Mouse (Mus musculus) hindbrain, postnatal 0 days (tissue): ENCODE results near the gene Sh3gl2. TPM values are rescaled to one million over a fixed set of nuclear protein-coding genes. Genes with fewer than 3 reads are reported as not detected.

Source experiments
- ATAC-seq: fragments of 200-750 bp; cut with Nextera tagmentation; 2 replicates; pipeline ENCODE4 v1.8.0; 2017; ENCODE audit warnings: mild to moderate bottlenecking, moderate TSS enrichment, moderate library complexity
- DNase-seq: peaks from one replicate; pipeline ENCODE4 v3.0.0-alpha.2; 2015; ENCODE audit warnings: low spot score
- H3K27ac ChIP-seq: fragments of 300-500 bp; sonication (generic); 2 replicates; pipeline ENCODE4 v1.5.1; 2014; ENCODE audit warnings: mild to moderate bottlenecking
- H3K27me3 ChIP-seq: fragments of 300-500 bp; sonication (generic); 2 replicates; pipeline ENCODE4 v1.6.1; 2014; ENCODE audit warnings: low read length, mixed read lengths; ENCODE audit not compliant: insufficient read depth
- H3K36me3 ChIP-seq: fragments of 300-500 bp; sonication (generic); 2 replicates; pipeline ENCODE4 v1.6.1; 2014; ENCODE audit warnings: low read length, mixed read lengths; ENCODE audit not compliant: insufficient read depth
- H3K4me1 ChIP-seq: fragments of 300-500 bp; sonication (generic); 2 replicates; pipeline ENCODE4 v1.6.1; 2014; ENCODE audit warnings: antibody characterized with exemption, low read length, mixed read lengths; ENCODE audit not compliant: insufficient read depth
- H3K4me2 ChIP-seq: fragments of 300-500 bp; sonication (generic); 2 replicates; pipeline ENCODE4 v1.6.1; 2014; ENCODE audit warnings: low read depth, mild to moderate bottlenecking, low read length, moderate library complexity, mixed read lengths
- H3K4me3 ChIP-seq: fragments of 300-500 bp; sonication (generic); 2 replicates; pipeline ENCODE4 v1.5.1; 2014; ENCODE audit warnings: low read length
- H3K9ac ChIP-seq: fragments of 300-500 bp; sonication (generic); replicated peaks from 2 replicates; pipeline ENCODE4 v1.6.1; 2014; ENCODE audit warnings: mild to moderate bottlenecking, low read length, moderate library complexity, mixed read lengths
- H3K9me3 ChIP-seq: fragments of 300-500 bp; sonication (generic); 2 replicates; pipeline ENCODE4 v1.6.1; 2016; ENCODE audit warnings: low read length, mixed read lengths
- CTCF ChIP-seq: IDR thresholded peaks from 2 replicates; pipeline ENCODE4 v1.5.1; 2016; ENCODE audit warnings: antibody characterized with exemption, control low read depth, low read depth
- whole genome bisulfite sequencing: fragments of 180-500 bp; shearing (Covaris S2); extraction: QIAGEN DNeasy Blood & Tissue Kit; methylation state at CpG from one replicate; pipeline ENCODE4 v1.1.7; 2014; 5-methylcytosine and 5-hydroxymethylcytosine counted together
- polyA plus RNA-seq: library from polyadenylated mRNA; unstranded; fragments of >200 nt; fragmentation: Nextera tagmentation; extraction: Ambion mirVana; gene quantifications from 2 replicates; pipeline ENCODE4 v1.2.1, GENCODE M21; 2015
- total RNA-seq: library from RNA; depleted of rRNA; stranded (reverse); fragments of >200 nt; gene quantifications from 2 replicates; pipeline ENCODE4 v1.2.3, GENCODE M21; 2014

The Sh3gl2 gene
- total and polyA plus RNA-seq, 2 experiments from 2014 or later: 41.9 to 129 TPM

DNA sequence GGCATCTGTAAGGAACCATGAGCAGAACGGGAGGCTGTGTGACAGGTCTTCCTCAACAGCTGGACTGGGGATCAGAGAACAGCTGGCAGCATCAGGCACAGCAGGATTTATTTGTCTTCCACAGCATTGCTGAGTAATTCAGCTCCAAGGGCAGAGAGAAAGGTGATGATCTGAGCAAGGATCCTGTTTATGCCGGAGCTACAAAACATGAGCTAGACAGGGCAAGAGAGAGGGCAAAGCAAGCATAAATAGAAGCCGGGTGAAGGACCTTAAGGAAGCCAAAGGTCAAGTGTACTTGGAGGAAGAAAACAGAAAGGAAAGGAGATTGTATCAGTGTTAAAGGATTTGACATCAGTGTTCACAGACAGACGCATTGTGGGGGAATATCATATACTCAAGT, 467.4 kb downstream of the Sh3gl2 start:
- DNase-seq: no peak
- 58% methylated on average over 4 of the region's 4 CpGs for WGBS
- Histone ChIP-seq H3K4me1 (no peaks in the 10 kb centered on the region), H3K9me3 (no peaks in the 10 kb centered on the region), H3K4me2 (no peak overlapping the region), H3K27ac (no peak overlapping the region), H3K27me3 (no peaks in the 10 kb centered on the region), H3K4me3 (no peak overlapping the region), H3K9ac (no peak overlapping the region), H3K36me3 (no peaks in the 10 kb centered on the region)
- ATAC-seq: no peak
- no peak for TF ChIP-seq CTCF

DNA sequence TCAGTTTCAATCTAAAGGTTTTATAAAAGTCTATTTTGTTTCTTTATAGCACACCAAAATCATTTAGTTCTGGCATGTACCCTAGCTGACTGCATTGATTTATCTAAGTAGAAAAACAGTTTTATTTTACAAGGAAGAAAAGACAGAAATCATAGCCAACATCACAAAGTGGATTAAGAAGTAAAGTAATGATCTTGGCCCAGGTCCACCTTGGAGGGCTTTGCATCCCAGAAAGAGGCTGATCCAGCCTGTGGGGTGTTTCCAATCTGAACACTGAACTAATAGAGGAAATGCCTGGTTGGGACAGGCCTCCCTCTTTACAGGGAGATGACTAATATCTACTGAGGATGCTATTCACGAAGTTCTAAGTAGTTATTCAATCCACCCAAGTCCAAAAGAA, 472.7 kb downstream of the Sh3gl2 start:
- Histone ChIP-seq H3K27me3 (no peaks in the 10 kb centered on the region), H3K4me2 (no peak overlapping the region), H3K9me3 (no peaks in the 10 kb centered on the region), H3K36me3 (no peaks in the 10 kb centered on the region), H3K27ac (no peak overlapping the region), H3K4me3 (no peak overlapping the region), H3K4me1 (no peaks in the 10 kb centered on the region), H3K9ac (no peak overlapping the region)
- ATAC-seq (no peak), DNase-seq (no peak)
- WGBS: 35% methylated on average over 1 of the region's 1 CpGs
- no peak for TF ChIP-seq CTCF

DNA sequence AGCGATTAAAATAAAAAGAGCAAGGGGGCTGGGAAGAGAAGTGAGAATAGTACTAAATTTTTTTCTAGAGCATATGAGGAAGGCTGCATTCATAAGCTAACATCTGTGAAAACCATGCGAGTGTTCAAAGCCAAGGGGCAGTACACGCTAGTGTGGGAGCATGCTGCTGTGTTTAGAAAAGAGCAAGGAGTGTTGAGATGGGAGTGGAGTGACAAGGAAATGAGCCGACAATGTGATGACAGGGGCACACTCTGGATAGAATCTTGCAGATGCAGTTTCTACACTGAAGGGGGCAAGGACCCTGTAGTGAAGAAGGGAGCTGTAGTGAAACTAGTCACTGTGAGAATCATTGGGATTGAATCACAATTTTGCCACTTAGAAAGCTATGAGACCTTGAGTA, 481.2 kb downstream of the Sh3gl2 start:
- WGBS: 83% methylated on average over 4 of the region's 4 CpGs
- TF ChIP-seq CTCF: no peak
- no peak for DNase-seq

More for the DNA sequence above, 481.2 kb downstream of the Sh3gl2 start:
- Histone ChIP-seq H3K9me3 (no peaks in the 10 kb centered on the region), H3K36me3 (no peaks in the 10 kb centered on the region), H3K27me3 (no peaks in the 10 kb centered on the region), H3K27ac (no peak overlapping the region), H3K4me3 (no peak overlapping the region), H3K9ac (no peak overlapping the region), H3K4me2 (no peak overlapping the region), H3K4me1 (no peaks in the 10 kb centered on the region)
- no peak for ATAC-seq
